Mouse (Mus musculus) CH12.LX (cell line): ENCODE data around the gene Arhgap45. TPM values are rescaled to one million over a fixed set of nuclear protein-coding genes. Genes with fewer than 3 reads are reported as not detected.

ENCODE experiments used
- DNase-seq: peaks from one replicate; pipeline ENCODE4 v3.0.0-alpha.2; 2013; ENCODE audit errors: extremely low read depth
- H3K27ac ChIP-seq: 2 replicates; pipeline ENCODE4 v1.5.1; 2012; ENCODE audit warnings: low read depth, mild to moderate bottlenecking, control low read depth, moderate library complexity; ENCODE audit not compliant: insufficient read depth
- H3K27me3 ChIP-seq: replicated peaks from 2 replicates; pipeline ENCODE3; 2012; ENCODE audit warnings: inconsistent platforms
- H3K36me3 ChIP-seq, 2 experiments: replicated peaks in 1 of 2; 2 replicates each; pipeline versions ENCODE3 to v1.6.1; 2012; ENCODE audit warnings: inconsistent platforms in 1 of 2, low read length in 1 of 2, mild to moderate bottlenecking in 1 of 2, mixed read lengths in 1 of 2, moderate library complexity in 1 of 2; ENCODE audit not compliant: control insufficient read depth in 1 of 2, insufficient read depth in 1 of 2
- H3K4me1 ChIP-seq, 2 experiments: 2 replicates each; pipeline ENCODE4 v1.6.1; 2012; ENCODE audit warnings: inconsistent platforms in 1 of 2, moderate library complexity in 1 of 2; ENCODE audit not compliant: insufficient read depth in 2 of 2, control insufficient read depth in 1 of 2
- H3K4me2 ChIP-seq: 2 replicates; pipeline ENCODE4 v1.6.1; 2012; ENCODE audit warnings: low read depth, mild to moderate bottlenecking, control low read depth; ENCODE audit not compliant: poor library complexity, insufficient read depth, severe bottlenecking
- H3K4me3 ChIP-seq, 3 experiments: fragments of 150-350 bp in 1 of 3; sonication (generic) in 1 of 3; replicated peaks in 1 of 3; 2 replicates each; pipeline versions ENCODE3 to v1.5.1; 2011 to 2012; ENCODE audit warnings: low read depth in 2 of 3, low read length in 2 of 3, mild to moderate bottlenecking in 2 of 3, moderate library complexity in 2 of 3, control low read depth in 1 of 3, improper control_type of control experiment in 1 of 3, inconsistent platforms in 1 of 3, mixed read lengths in 1 of 3; ENCODE audit not compliant: poor library complexity in 1 of 3
- H3K79me2 ChIP-seq: replicated peaks from 2 replicates; pipeline ENCODE4 v1.6.1; 2012; ENCODE audit warnings: mild to moderate bottlenecking, moderate library complexity; ENCODE audit not compliant: control insufficient read depth, poor library complexity, insufficient read depth, severe bottlenecking; ENCODE audit errors: extremely low read depth
- H3K9ac ChIP-seq: 2 replicates; pipeline ENCODE4 v1.6.1; 2012; ENCODE audit warnings: low read depth, mild to moderate bottlenecking, control low read depth, moderate library complexity; ENCODE audit not compliant: insufficient read depth
- H3K9me3 ChIP-seq: replicated peaks from 2 replicates; pipeline ENCODE3; 2012; ENCODE audit warnings: low read length, inconsistent platforms, mixed read lengths
- BHLHE40 ChIP-seq: IDR thresholded peaks from 2 replicates; pipeline ENCODE4 v1.6.1; 2011; ENCODE audit warnings: mild to moderate bottlenecking, low read depth, low read length, improper control_type of control experiment
- CTCF ChIP-seq, 2 experiments: IDR thresholded peaks in 1 of 2; conservative IDR thresholded peaks in 1 of 2; 2 replicates each; pipeline ENCODE4 v1.5.1; 2011 to 2012; ENCODE audit warnings: low read depth in 2 of 2, low read length in 2 of 2, improper control_type of control experiment in 1 of 2, inconsistent platforms in 1 of 2, mild to moderate bottlenecking in 1 of 2, moderate library complexity in 1 of 2
- ELF1 ChIP-seq: IDR thresholded peaks from 2 replicates; pipeline ENCODE4 v1.6.1; 2014; ENCODE audit warnings: low read depth, mild to moderate bottlenecking, inconsistent platforms, low read length, improper control_type of control experiment
- EP300 ChIP-seq: IDR thresholded peaks from 2 replicates; pipeline ENCODE4 v1.6.1; 2011; ENCODE audit warnings: low read length, improper control_type of control experiment
- ETS1 ChIP-seq: conservative IDR thresholded peaks from 2 replicates; pipeline ENCODE4 v1.6.1; 2012; ENCODE audit warnings: low read depth, mild to moderate bottlenecking, inconsistent platforms, low read length, improper control_type of control experiment, moderate library complexity
- GABPA ChIP-seq: IDR thresholded peaks from 2 replicates; pipeline ENCODE4 v1.6.1; 2012; ENCODE audit warnings: low read depth, low read length, improper control_type of control experiment, inconsistent platforms; ENCODE audit not compliant: insufficient replicate concordance
- IRF4 ChIP-seq: IDR thresholded peaks from 2 replicates; pipeline ENCODE4 v1.6.1; 2014; ENCODE audit warnings: low read depth, mild to moderate bottlenecking, inconsistent platforms, low read length, improper control_type of control experiment
- MEF2A ChIP-seq: IDR thresholded peaks from 2 replicates; pipeline ENCODE4 v1.6.1; 2014; ENCODE audit warnings: low read depth, mild to moderate bottlenecking, inconsistent platforms, low read length, improper control_type of control experiment, borderline replicate concordance
- POLR2A ChIP-seq: IDR thresholded peaks from 2 replicates; pipeline ENCODE4 v1.6.1; 2011; ENCODE audit warnings: low read depth, mild to moderate bottlenecking, improper control_type of control experiment, low read length
- POLR2AphosphoS2 ChIP-seq: IDR thresholded peaks from 2 replicates; pipeline ENCODE4 v1.6.1; 2011; ENCODE audit warnings: low read depth, low read length, improper control_type of control experiment
- RAD21 ChIP-seq: IDR thresholded peaks from 2 replicates; pipeline ENCODE4 v1.6.1; 2011; ENCODE audit warnings: low read depth, mild to moderate bottlenecking, low read length, improper control_type of control experiment, moderate library complexity
- SMC3 ChIP-seq: IDR thresholded peaks from 2 replicates; pipeline ENCODE4 v1.6.1; 2011; ENCODE audit warnings: low read depth, low read length, improper control_type of control experiment
- TCF12 ChIP-seq: IDR thresholded peaks from 2 replicates; pipeline ENCODE4 v1.6.1; 2014; ENCODE audit warnings: low read depth, mild to moderate bottlenecking, inconsistent platforms, low read length, improper control_type of control experiment
- ZC3H11A ChIP-seq: IDR thresholded peaks from 2 replicates; pipeline ENCODE4 v1.6.1; 2012; ENCODE audit warnings: low read depth, mild to moderate bottlenecking, inconsistent platforms, low read length, improper control_type of control experiment
- dilution Hi-C: fragments of 300-500 bp; cut with MboI; formaldehyde crosslinking; loops from 2 replicates; pipeline ENCODE4 v1.14.3; 2020; ENCODE audit warnings: low sequenced_read_pairs; ENCODE audit not compliant: extremely low pct_unique_long_range_greater_than_20kb, extremely low pct_ligation_motif_present
- in situ Hi-C: fragments of 300-500 bp; cut with MboI; formaldehyde crosslinking; loops from 3 replicates; pipeline ENCODE4 v1.14.3; 2019; ENCODE audit warnings: low sequenced_read_pairs, low pct_ligation_motif_present, low pct_unique_long_range_greater_than_20kb, mixed read lengths
- polyA plus RNA-seq: library from polyadenylated mRNA; unstranded; fragments of >175 nt; gene quantifications from 2 replicates; pipeline ENCODE4 v1.2.1, GENCODE M21; 2012; ENCODE audit warnings: low read depth; ENCODE audit not compliant: insufficient read length
- total RNA-seq, 2 experiments: library from RNA; depleted of rRNA; stranded (reverse); fragments of 300-350 nt in 1 of 2; fragments of >200 nt in 1 of 2; gene quantifications; 2 replicates each; pipeline ENCODE4 v1.2.3; 2012 to 2014

Arhgap45 gene
- total and polyA plus RNA-seq, 3 experiments, result 10.3 to 25.9 (median 20.2) TPM

DNA sequence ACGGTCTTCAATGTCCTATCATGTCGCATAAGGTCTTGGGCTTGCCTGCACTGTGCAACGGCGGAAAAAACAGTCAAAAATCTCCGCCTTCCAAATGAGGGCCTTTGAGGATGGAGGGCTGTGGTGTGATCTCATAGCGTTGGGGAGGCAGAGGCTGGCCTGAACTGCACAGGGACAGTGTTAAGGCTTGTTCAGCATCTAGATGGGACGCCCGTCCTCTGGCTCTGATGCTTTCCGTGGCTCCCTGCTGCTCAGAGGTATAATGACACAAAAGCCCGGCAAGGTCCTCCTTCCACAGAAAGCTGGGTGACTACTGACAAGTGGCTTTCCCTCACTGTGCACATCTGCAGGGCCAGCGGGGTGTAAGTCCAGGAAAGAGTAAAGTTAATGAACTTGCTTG lies 3.7 kb downstream of the Arhgap45 start:
- H3K9me3 ChIP-seq, result no peaks in the 10 kb centered on the region
- H3K4me1 ChIP-seq, result peaks cover 27 to 51% of the 10 kb centered on the region in 2 experiments
- no peak overlapping the region for H3K9ac ChIP-seq
- no peak overlapping the region for H3K4me2 ChIP-seq
- TF ChIP-seq SMC3 (no peak), TCF12 (no peak), MEF2A (no peak), ETS1 (no peak), GABPA (no peak), EP300 (no peak)
- H3K27me3 ChIP-seq, result no peaks in the 10 kb centered on the region
- no peak overlapping the region for H3K4me3 ChIP-seq
- peaks cover 8% of the 10 kb centered on the region for H3K79me2 ChIP-seq
- in situ Hi-C loops (no loop called here), dilution Hi-C loops (no loop called here)
- peaks cover 31 to 61% of the 10 kb centered on the region in 2 experiments for H3K36me3 ChIP-seq
- no peak for DNase-seq
- no peak overlapping the region for H3K27ac ChIP-seq

DNA sequence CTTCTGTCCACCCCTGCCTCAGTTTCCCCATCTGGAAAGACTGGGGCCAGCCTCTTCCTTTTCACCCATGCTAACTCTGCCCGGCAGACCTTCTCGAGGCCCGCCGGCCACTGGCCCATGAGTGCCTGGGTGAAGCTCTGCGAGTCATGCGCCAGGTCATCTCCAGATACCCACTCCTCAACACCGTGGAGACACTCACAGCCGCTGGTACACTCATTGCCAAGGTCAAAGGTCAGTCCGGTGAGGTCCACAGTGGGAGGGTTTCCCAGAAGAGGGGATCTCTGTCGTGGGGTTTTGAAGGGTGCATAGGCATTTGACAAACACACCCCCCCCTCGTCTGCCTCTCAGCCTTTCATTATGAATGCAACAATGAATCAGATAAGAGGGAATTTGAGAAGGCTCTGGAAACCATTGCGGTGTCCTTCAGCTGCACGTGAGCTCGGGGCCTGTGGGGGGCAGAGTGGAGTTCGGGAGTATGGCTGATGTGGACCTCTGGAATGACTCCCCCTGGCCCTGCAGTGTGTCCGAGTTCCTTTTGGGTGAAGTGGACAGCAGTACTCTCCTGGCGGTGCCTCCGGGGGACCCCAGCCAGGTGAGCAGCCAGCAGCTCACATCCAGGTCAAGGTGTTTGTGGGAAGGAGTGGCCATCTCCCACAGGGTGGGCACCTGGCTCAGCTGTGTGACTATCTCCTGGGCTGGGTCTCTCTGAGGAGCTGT lies 4.3 kb downstream of the Arhgap45 start:
- no peaks in the 10 kb centered on the region for H3K9me3 ChIP-seq
- no peak overlapping the region for H3K27ac ChIP-seq
- in situ Hi-C loops (no loop called here), dilution Hi-C loops (no loop called here)
- H3K9ac ChIP-seq, result no peak overlapping the region
- no peak overlapping the region for H3K4me3 ChIP-seq
- peaks cover 8% of the 10 kb centered on the region for H3K79me2 ChIP-seq
- peaks cover 33 to 52% of the 10 kb centered on the region in 2 experiments for H3K4me1 ChIP-seq
- peak in 1 of 2 experiments; percentile 9; a peak in 1 of 4 replicates for TF ChIP-seq CTCF (conservative IDR thresholded peaks at IDR 0.05 in 1 of 2, IDR thresholded peaks at IDR 0.05 in 1 of 2; ENCODE audit: low read depth in 2 of 2, low read length in 2 of 2)
- no peak for TF ChIP-seq ELF1
- no peak overlapping the region for H3K4me2 ChIP-seq
- DNase-seq, result no peak
- H3K27me3 ChIP-seq, result no peaks in the 10 kb centered on the region
- peaks cover 33 to 61% of the 10 kb centered on the region in 2 experiments for H3K36me3 ChIP-seq

DNA sequence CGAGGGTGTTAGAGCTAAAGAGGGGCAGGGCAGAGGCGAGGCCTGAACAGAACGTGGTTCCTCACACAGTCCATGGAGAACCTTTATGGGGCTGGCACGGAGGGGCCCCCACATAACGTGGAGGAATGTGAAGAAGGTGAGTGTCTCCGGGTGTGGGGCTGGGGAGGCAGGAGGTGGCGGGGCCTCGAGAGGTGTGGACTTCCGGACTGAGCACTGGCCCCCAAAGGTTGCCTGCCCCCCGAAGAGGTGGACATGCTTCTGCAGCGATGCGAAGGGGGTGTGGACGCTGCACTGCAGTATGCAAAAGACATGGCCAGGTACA lies 4.8 kb downstream of the Arhgap45 start:
- H3K4me3 ChIP-seq, result no peak overlapping the region
- no peak overlapping the region for H3K27ac ChIP-seq
- peaks cover 36 to 66% of the 10 kb centered on the region in 2 experiments for H3K36me3 ChIP-seq
- H3K4me1 ChIP-seq, result peaks cover 33 to 52% of the 10 kb centered on the region in 2 experiments
- H3K79me2 ChIP-seq, result peaks cover 8% of the 10 kb centered on the region
- H3K9me3 ChIP-seq, result no peaks in the 10 kb centered on the region
- in situ Hi-C loops (no loop called here), dilution Hi-C loops (no loop called here)
- no peak overlapping the region for H3K9ac ChIP-seq
- H3K27me3 ChIP-seq, result no peaks in the 10 kb centered on the region
- no peak overlapping the region for H3K4me2 ChIP-seq
- TF ChIP-seq SMC3, result no peak
- no peak for TF ChIP-seq CTCF (conservative IDR thresholded peaks at IDR 0.05 in 1 of 2, IDR thresholded peaks at IDR 0.05 in 1 of 2; ENCODE audit: low read depth in 2 of 2, low read length in 2 of 2)
- TF ChIP-seq ZC3H11A, result no peak
- TF ChIP-seq BHLHE40, result no peak
- TF ChIP-seq IRF4, result no peak
- TF ChIP-seq GABPA, result no peak
- no peak for TF ChIP-seq POLR2AphosphoS2
- no peak for TF ChIP-seq RAD21
- TF ChIP-seq POLR2A, result no peak
- no peak for DNase-seq
